Mouse (Mus musculus) CH12.LX (cell line): ENCODE results near the gene Fgf12.

ENCODE experiments used
- CTCF ChIP-seq, 2 experiments: IDR thresholded peaks in 1 of 2; conservative IDR thresholded peaks in 1 of 2; 2 replicates each; pipeline ENCODE4 v1.5.1; 2011 to 2012; ENCODE audit warnings: low read depth in 2 of 2, low read length in 2 of 2, improper control_type of control experiment in 1 of 2, inconsistent platforms in 1 of 2, mild to moderate bottlenecking in 1 of 2, moderate library complexity in 1 of 2
- EP300 ChIP-seq: IDR thresholded peaks from 2 replicates; pipeline ENCODE4 v1.6.1; 2011; ENCODE audit warnings: low read length, improper control_type of control experiment
- HCFC1 ChIP-seq: IDR thresholded peaks from 2 replicates; pipeline ENCODE4 v1.6.1; 2012; ENCODE audit warnings: low read depth, mild to moderate bottlenecking, inconsistent platforms, low read length, improper control_type of control experiment
- MAFK ChIP-seq: IDR thresholded peaks from 2 replicates; pipeline ENCODE4 v1.6.1; 2011; ENCODE audit warnings: low read length, improper control_type of control experiment; ENCODE audit not compliant: insufficient replicate concordance
- MYC ChIP-seq: IDR thresholded peaks from 2 replicates; pipeline ENCODE4 v1.6.1; 2011; ENCODE audit warnings: low read depth, mild to moderate bottlenecking, improper control_type of control experiment, low read length
- POLR2A ChIP-seq: IDR thresholded peaks from 2 replicates; pipeline ENCODE4 v1.6.1; 2011; ENCODE audit warnings: low read depth, mild to moderate bottlenecking, improper control_type of control experiment, low read length
- TCF12 ChIP-seq: IDR thresholded peaks from 2 replicates; pipeline ENCODE4 v1.6.1; 2014; ENCODE audit warnings: low read depth, mild to moderate bottlenecking, inconsistent platforms, low read length, improper control_type of control experiment
- UBTF ChIP-seq: IDR thresholded peaks from 2 replicates; pipeline ENCODE4 v1.6.1; 2012; ENCODE audit warnings: low read depth, mild to moderate bottlenecking, inconsistent platforms, low read length, improper control_type of control experiment, moderate library complexity
- ZC3H11A ChIP-seq: IDR thresholded peaks from 2 replicates; pipeline ENCODE4 v1.6.1; 2012; ENCODE audit warnings: low read depth, mild to moderate bottlenecking, inconsistent platforms, low read length, improper control_type of control experiment
- ZNF384 ChIP-seq: IDR thresholded peaks from 2 replicates; pipeline ENCODE4 v1.6.1; 2012; ENCODE audit warnings: low read depth, low read length, improper control_type of control experiment, inconsistent platforms

GRCm38 (mm10) chr16:28770276-28770675 lies 17.4 kb upstream of the Fgf12 start:
- TF ChIP-seq MAFK (no peak), POLR2A (no peak), UBTF (no peak), MYC (no peak), CTCF (conservative IDR thresholded peaks at IDR 0.05 in 1 of 2, IDR thresholded peaks at IDR 0.05 in 1 of 2; ENCODE audit: low read depth in 2 of 2, low read length in 2 of 2) (0 out of 4 replicates have a peak, but pooled peaks of 1 of the 2 experiments have one; percentile 7), HCFC1 (no peak), TCF12 (no peak), ZNF384 (no peak), ZC3H11A (no peak), EP300 (no peak)
